Mouse (Mus musculus) MEL (cell line): ENCODE results near the gene Pknox1. TPM values are rescaled to one million over a fixed set of nuclear protein-coding genes. Genes with fewer than 3 reads are reported as not detected.

Source experiments
- DNase-seq: peaks from one replicate; pipeline ENCODE4 v3.0.0; 2011; ENCODE audit warnings: low read depth, low spot score
- H3K27ac ChIP-seq: 2 replicates; pipeline ENCODE4 v1.5.1; 2012; ENCODE audit warnings: low read depth, mild to moderate bottlenecking, control low read depth, low read length, moderate library complexity; ENCODE audit not compliant: control insufficient read depth
- H3K27me3 ChIP-seq, 2 experiments: fragments of 150-350 bp in 1 of 2; sonication (generic) in 1 of 2; 2 replicates each; pipeline ENCODE4 v1.6.1; 2012; ENCODE audit warnings: low read length in 2 of 2, mild to moderate bottlenecking in 2 of 2, improper control_type of control experiment in 1 of 2, moderate library complexity in 1 of 2; ENCODE audit not compliant: insufficient read depth in 2 of 2, control insufficient read depth in 1 of 2
- H3K36me3 ChIP-seq, 2 experiments: 2 replicates each; pipeline ENCODE4 v1.6.1; 2012 to 2014; ENCODE audit warnings: low read length in 2 of 2, improper control_type of control experiment in 1 of 2, inconsistent platforms in 1 of 2, mild to moderate bottlenecking in 1 of 2; ENCODE audit not compliant: insufficient read depth in 2 of 2, control insufficient read depth in 1 of 2
- H3K4me1 ChIP-seq, 2 experiments: fragments of 150-350 bp in 1 of 2; sonication (generic) in 1 of 2; 2 replicates each; pipeline ENCODE4 v1.6.1; 2012; ENCODE audit warnings: low read length in 2 of 2, improper control_type of control experiment in 1 of 2, mild to moderate bottlenecking in 1 of 2; ENCODE audit not compliant: insufficient read depth in 2 of 2, control insufficient read depth in 1 of 2
- H3K4me3 ChIP-seq, 2 experiments: fragments of 150-350 bp in 1 of 2; sonication (generic) in 1 of 2; 2 replicates each; pipeline ENCODE4 v1.5.1; 2012; ENCODE audit warnings: low read depth in 2 of 2, low read length in 2 of 2, mild to moderate bottlenecking in 2 of 2, moderate library complexity in 2 of 2, control low read depth in 1 of 2, improper control_type of control experiment in 1 of 2; ENCODE audit not compliant: control insufficient read depth in 1 of 2, insufficient read depth in 1 of 2
- H3K79me2 ChIP-seq: 2 replicates; pipeline ENCODE4 v1.6.1; 2012; ENCODE audit warnings: mild to moderate bottlenecking, low read length, moderate library complexity; ENCODE audit not compliant: control insufficient read depth, poor library complexity, insufficient read depth
- H3K9ac ChIP-seq: 2 replicates; pipeline ENCODE4 v1.6.1; 2012; ENCODE audit warnings: low read depth, mild to moderate bottlenecking, control low read depth, low read length, moderate library complexity; ENCODE audit not compliant: control insufficient read depth, poor library complexity, severe bottlenecking
- H3K9me3 ChIP-seq: fragments of 150-350 bp; sonication (generic); replicated peaks from 2 replicates; pipeline ENCODE4 v1.6.1; 2012; ENCODE audit warnings: mild to moderate bottlenecking, low read length, improper control_type of control experiment, moderate library complexity; ENCODE audit not compliant: insufficient read depth
- BHLHE40 ChIP-seq: IDR thresholded peaks from 2 replicates; pipeline ENCODE4 v1.6.1; 2012; ENCODE audit warnings: low read depth, mild to moderate bottlenecking, inconsistent platforms, low read length, improper control_type of control experiment, borderline replicate concordance
- CHD2 ChIP-seq: IDR thresholded peaks from 2 replicates; pipeline ENCODE4 v1.6.1; 2011; ENCODE audit warnings: low read length, improper control_type of control experiment
- E2F4 ChIP-seq: IDR thresholded peaks from 2 replicates; pipeline ENCODE4 v1.6.1; 2011; ENCODE audit warnings: low read depth, low read length, improper control_type of control experiment, borderline replicate concordance
- EP300 ChIP-seq, 2 experiments: IDR thresholded peaks; 2 replicates each; pipeline ENCODE4 v1.6.1; 2011; ENCODE audit warnings: improper control_type of control experiment in 2 of 2, low read length in 2 of 2, low read depth in 1 of 2, mild to moderate bottlenecking in 1 of 2
- GABPA ChIP-seq: IDR thresholded peaks from 2 replicates; pipeline ENCODE4 v1.6.1; 2012; ENCODE audit warnings: low read depth, mild to moderate bottlenecking, inconsistent platforms, low read length, improper control_type of control experiment, moderate library complexity
- HCFC1 ChIP-seq: IDR thresholded peaks from 2 replicates; pipeline ENCODE4 v1.6.1; 2012; ENCODE audit warnings: low read depth, mild to moderate bottlenecking, inconsistent platforms, low read length, improper control_type of control experiment, moderate library complexity
- JUND ChIP-seq: IDR thresholded peaks from 2 replicates; pipeline ENCODE4 v1.6.1; 2011; ENCODE audit warnings: low read depth, mild to moderate bottlenecking, improper control_type of control experiment, low read length
- MXI1 ChIP-seq: IDR thresholded peaks from 2 replicates; pipeline ENCODE4 v1.6.1; 2011; ENCODE audit warnings: mild to moderate bottlenecking, low read depth, low read length, improper control_type of control experiment
- MYB ChIP-seq: IDR thresholded peaks from 2 replicates; pipeline ENCODE4 v1.6.1; 2011; ENCODE audit warnings: mild to moderate bottlenecking, low read depth, low read length, improper control_type of control experiment
- NELFE ChIP-seq: IDR thresholded peaks from 2 replicates; pipeline ENCODE4 v1.6.1; 2011; ENCODE audit warnings: low read depth, low read length, improper control_type of control experiment
- POLR2A ChIP-seq, 2 experiments: IDR thresholded peaks; 2 replicates each; pipeline ENCODE4 v1.6.1; 2011 to 2012; ENCODE audit warnings: low read length in 2 of 2, mild to moderate bottlenecking in 2 of 2, control low read depth in 1 of 2, improper control_type of control experiment in 1 of 2, low read depth in 1 of 2, moderate library complexity in 1 of 2; ENCODE audit not compliant: control insufficient read depth in 1 of 2, insufficient read depth in 1 of 2, poor library complexity in 1 of 2
- POLR2AphosphoS2 ChIP-seq: IDR thresholded peaks from 2 replicates; pipeline ENCODE4 v1.6.1; 2011; ENCODE audit warnings: low read length, improper control_type of control experiment
- SIN3A ChIP-seq: IDR thresholded peaks from 2 replicates; pipeline ENCODE4 v1.6.1; 2012; ENCODE audit warnings: low read length, improper control_type of control experiment, inconsistent platforms
- TBP ChIP-seq: IDR thresholded peaks from 2 replicates; pipeline ENCODE4 v1.8.0; 2011; ENCODE audit warnings: low read depth, low read length, improper control_type of control experiment
- USF1 ChIP-seq: IDR thresholded peaks from 2 replicates; pipeline ENCODE4 v1.6.1; 2014; ENCODE audit warnings: low read depth, mild to moderate bottlenecking, inconsistent platforms, low read length, improper control_type of control experiment, moderate library complexity
- USF2 ChIP-seq, 2 experiments: IDR thresholded peaks; 2 replicates each; pipeline ENCODE4 v1.6.1; 2011 to 2012; ENCODE audit warnings: improper control_type of control experiment in 2 of 2, low read length in 2 of 2, borderline replicate concordance in 1 of 2, inconsistent platforms in 1 of 2, low read depth in 1 of 2, mild to moderate bottlenecking in 1 of 2; ENCODE audit not compliant: insufficient read depth in 1 of 2
- ZC3H11A ChIP-seq: IDR thresholded peaks from 2 replicates; pipeline ENCODE4 v1.6.1; 2012; ENCODE audit warnings: low read depth, mild to moderate bottlenecking, inconsistent platforms, low read length, improper control_type of control experiment
- ZKSCAN1 ChIP-seq: IDR thresholded peaks from 2 replicates; pipeline ENCODE4 v1.6.1; 2012; ENCODE audit warnings: low read depth, mild to moderate bottlenecking, inconsistent platforms, low read length, improper control_type of control experiment, moderate library complexity
- ZNF384 ChIP-seq: IDR thresholded peaks from 2 replicates; pipeline ENCODE4 v1.6.1; 2012; ENCODE audit warnings: low read depth, mild to moderate bottlenecking, inconsistent platforms, low read length, improper control_type of control experiment
- polyA plus RNA-seq, 2 experiments: library from polyadenylated mRNA; stranded (reverse) in 1 of 2; unstranded in 1 of 2; fragments of >175 nt in 1 of 2; fragments of >200 nt in 1 of 2; gene quantifications; 2 replicates each; pipeline versions ENCODE4 v1.2.1 to v1.2.4; 2012; ENCODE audit warnings: low replicate concordance in 2 of 2, low read depth in 1 of 2; ENCODE audit not compliant: insufficient read length in 2 of 2, insufficient read depth in 1 of 2, missing spikeins in 1 of 2
- total RNA-seq: library from RNA; depleted of rRNA; stranded (reverse); fragments of 300-350 nt; gene quantifications from 2 replicates; pipeline ENCODE4 v1.2.3, GENCODE M21; 2012

The Pknox1 gene
- total and polyA plus RNA-seq, 3 experiments: 13.2 to 34.1 (median 13.6) TPM

GRCm38 (mm10) chr17:31519946-31520838, 44.3 kb upstream of the Pknox1 start, which contains the start of the genes Wdr4 and Ndufv3 (continued):
- TF ChIP-seq MYB: no peak
- no peak for TF ChIP-seq CHD2
- peak; percentile 73 for TF ChIP-seq HCFC1
- no peak for TF ChIP-seq ZKSCAN1
- TF ChIP-seq MXI1: peak; percentile 52; the same call in 1 of the 2 replicates
- no peak for TF ChIP-seq ZNF384
- no peak for TF ChIP-seq E2F4
- TF ChIP-seq EP300 (IDR thresholded peaks at IDR 0.05; ENCODE audit: low read depth in 1 of 2, low read length in 2 of 2): no peak
- TF ChIP-seq POLR2AphosphoS2: no peak
- peak; percentile 79 for TF ChIP-seq NELFE
- no peak for TF ChIP-seq JUND
- peak; percentile 67 to 93 for TF ChIP-seq POLR2A (IDR thresholded peaks at IDR 0.05; ENCODE audit: control insufficient read depth in 1 of 2, insufficient read depth in 1 of 2, low read depth in 1 of 2, low read length in 2 of 2, poor library complexity in 1 of 2)
- peak; percentile 33; the same call in 1 of the 2 replicates for TF ChIP-seq SIN3A
- TF ChIP-seq GABPA: no peak
- TF ChIP-seq TBP: peak; percentile 78

- H3K36me3 ChIP-seq: peaks cover 1 to 3% of the 10 kb centered on the region in 2 experiments; a peak in 2 of 4 replicates
- no peaks in the 10 kb centered on the region for H3K27me3 ChIP-seq
- DNase-seq: peak; percentile 59
- no peak overlapping the region for H3K27ac ChIP-seq
- H3K9me3 ChIP-seq: no peaks in the 10 kb centered on the region
- H3K4me1 ChIP-seq: no peaks in the 10 kb centered on the region
- peak; percentile 78 for TF ChIP-seq USF1
- peak; percentile 19; the same call in 1 of the 2 replicates for TF ChIP-seq CHD2
- 0 out of 4 replicates have a peak, but pooled peaks of 1 of the 2 experiments have one; percentile 13 for TF ChIP-seq USF2 (IDR thresholded peaks at IDR 0.05; ENCODE audit: borderline replicate concordance in 1 of 2, insufficient read depth in 1 of 2, low read depth in 1 of 2, low read length in 2 of 2)
- peak; percentile 28; the same call in 1 of the 2 replicates for TF ChIP-seq BHLHE40
- TF ChIP-seq EP300 (IDR thresholded peaks at IDR 0.05; ENCODE audit: low read depth in 1 of 2, low read length in 2 of 2): no peak
- TF ChIP-seq ZC3H11A: no peak
- no peak for TF ChIP-seq SIN3A
- TF ChIP-seq, all 39 proteins: peak for 4
- H3K4me3 ChIP-seq: peak overlapping the region; percentile 81 to 93
- H3K9ac ChIP-seq: peak overlapping the region; percentile 82
- peaks cover 2% of the 10 kb centered on the region; the same call in 1 of the 2 replicates for H3K79me2 ChIP-seq
Measured at GRCm38 (mm10) chr17:31520895-31521294, 43.6 kb upstream of the Pknox1 start.
